Mouse (Mus musculus) gastrocnemius, postnatal 25 days (tissue): ENCODE measurements at regions not wholly inside any gene's neighbourhood (a gene's known extent, or its start where the extent isn't known, plus 50 kb on each side); places are given as distances from the start of the nearest gene placed in this dataset.
"Not testable (repeated sequence)": the region's sequence is repeated elsewhere in the genome, so short reads cannot be mapped to it uniquely, and the experiment has no call there.

Experiments used
- DNase-seq: peaks from one replicate; pipeline ENCODE4 v3.0.0; 2022

DNA sequence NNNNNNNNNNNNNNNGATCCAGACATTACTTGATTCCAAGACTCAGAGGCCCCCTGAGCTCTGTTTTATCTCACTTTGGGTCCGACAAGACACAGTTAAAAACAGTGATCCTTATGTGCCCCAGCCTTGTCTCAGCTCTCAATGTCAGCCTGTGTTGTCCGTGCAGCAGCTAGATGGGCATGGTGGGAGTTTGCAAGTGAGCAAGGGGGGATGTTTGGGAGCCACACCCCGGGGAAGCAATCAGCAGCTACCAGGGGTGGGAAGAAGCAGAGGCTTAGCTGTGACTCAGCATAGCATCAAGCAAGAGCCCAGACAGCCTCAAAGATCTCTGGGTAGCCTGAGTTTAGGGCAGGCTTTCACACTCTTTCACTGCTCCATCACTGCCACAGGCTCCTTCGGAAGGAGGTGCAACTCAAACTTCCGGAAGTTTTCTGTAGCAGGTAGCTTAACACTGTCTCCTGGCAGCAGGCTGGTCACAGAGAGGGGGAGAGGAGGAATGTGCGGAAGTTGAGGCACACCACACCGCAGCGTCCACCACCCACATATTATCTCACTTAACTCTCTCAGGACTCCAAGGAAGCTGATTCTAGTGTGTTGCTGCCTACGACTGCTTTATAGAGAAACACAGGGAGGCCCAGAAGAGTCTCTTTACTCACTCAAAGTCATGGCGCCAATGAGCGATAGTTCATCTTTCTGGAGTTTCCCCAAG lies 80.2 kb upstream of the Defb33 start:
- DNase-seq = not testable (repeated sequence)

DNA sequence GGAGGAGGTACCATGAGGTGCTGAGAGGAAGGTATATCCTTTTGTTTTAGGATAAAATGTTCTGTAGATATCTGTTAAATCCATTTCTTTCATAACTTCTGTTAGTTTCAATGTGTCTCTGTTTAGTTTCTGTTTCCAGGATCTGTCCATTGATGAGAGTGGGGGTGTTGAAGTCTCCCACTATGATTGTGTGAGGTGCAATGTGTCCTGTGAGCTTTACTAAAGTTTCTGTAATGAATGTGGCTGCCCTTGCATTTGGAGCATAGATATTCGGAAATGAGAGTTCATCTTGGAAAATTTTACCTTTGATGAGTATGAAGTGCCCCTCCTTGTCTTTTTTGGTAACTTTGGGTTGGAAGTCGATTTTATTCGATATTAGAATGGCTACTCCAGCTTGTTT lies 79.0 kb upstream of the Defb33 start:
- not testable (repeated sequence) for DNase-seq

DNA sequence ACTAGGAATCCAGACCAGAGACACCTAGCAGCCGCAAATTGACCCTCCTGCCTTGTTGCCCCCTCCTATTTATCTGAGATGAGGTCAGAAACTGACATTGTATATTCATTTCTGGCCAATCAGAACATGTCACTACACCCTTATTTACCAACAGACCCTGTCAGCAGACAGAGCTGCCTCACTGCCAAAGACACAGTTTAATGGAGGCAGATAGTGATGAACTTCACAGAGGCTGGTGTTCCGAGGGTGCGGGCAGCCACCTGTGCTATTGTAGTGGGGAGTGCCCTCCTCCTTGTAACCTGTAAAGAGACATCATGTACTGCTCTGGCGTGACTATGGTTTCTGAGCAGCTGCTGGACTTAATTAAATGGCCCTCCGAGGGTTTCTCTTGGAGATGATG lies 70.0 kb upstream of the Defb33 start:
- DNase-seq = peak; percentile 42

DNA sequence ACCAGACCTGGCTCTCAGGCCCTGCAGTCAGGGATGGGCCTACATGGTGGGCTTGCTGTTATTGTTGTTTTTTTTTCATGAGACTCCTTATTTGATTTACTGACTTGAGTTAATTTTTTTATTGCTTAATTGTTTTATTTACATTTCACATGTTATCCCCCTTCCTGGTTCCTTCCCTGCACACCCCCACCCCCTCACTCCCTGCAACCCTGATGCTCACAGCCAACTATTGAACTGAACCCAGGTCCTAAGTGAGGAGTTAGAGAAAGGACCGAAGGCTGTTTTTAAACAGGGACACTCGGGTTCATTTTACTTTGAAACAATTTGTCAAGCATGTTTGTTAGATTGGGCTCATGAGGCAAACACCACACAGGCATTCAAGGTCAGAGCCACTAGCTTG lies 69.2 kb upstream of the Defb33 start:
- DNase-seq = peak; percentile 11

DNA sequence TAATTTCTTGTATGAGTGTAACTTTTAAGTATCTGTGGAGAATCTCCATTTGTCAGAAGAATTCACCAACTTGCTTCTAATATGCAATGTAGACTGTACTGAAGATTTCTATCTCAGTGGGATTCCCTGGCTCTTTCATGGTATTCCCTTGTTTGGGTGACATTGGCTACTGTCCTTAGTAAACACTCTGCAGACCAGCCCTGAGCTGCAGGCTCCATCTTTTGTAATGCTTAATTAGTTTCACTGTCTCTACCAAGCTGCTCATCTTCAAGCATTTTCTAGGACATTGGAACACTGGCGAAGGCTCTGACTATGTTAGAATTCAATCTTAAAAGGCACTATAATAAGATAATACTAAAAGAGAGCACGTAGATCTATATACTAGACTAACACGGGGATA lies 53.0 kb upstream of the Defb33 start:
- DNase-seq = not testable (repeated sequence)
